Mouse (Mus musculus) neural tube, embryonic 13.5 days (tissue): Measurements from ENCODE around the gene Fundc1. TPM values are rescaled to one million over a fixed set of nuclear protein-coding genes. Genes with fewer than 3 reads are reported as not detected.
A peak's percentile ranks its signal among the peaks of the same experiment; 100 is the strongest.

Experiments used
- ATAC-seq: fragments of 200-750 bp; cut with Nextera tagmentation; 2 replicates; pipeline ENCODE4 v1.8.0; 2017; ENCODE audit warnings: low read depth, mild to moderate bottlenecking, moderate TSS enrichment, moderate library complexity
- H3K27ac ChIP-seq: fragments of 300-500 bp; sonication (generic); replicated peaks from 2 replicates; pipeline ENCODE4 v1.5.1; 2015; ENCODE audit warnings: moderate library complexity, mild to moderate bottlenecking, inconsistent platforms
- H3K27me3 ChIP-seq: fragments of 300-500 bp; sonication (generic); 2 replicates; pipeline ENCODE4 v1.6.1; 2015; ENCODE audit warnings: mild to moderate bottlenecking, inconsistent platforms
- H3K36me3 ChIP-seq: fragments of 300-500 bp; sonication (generic); 2 replicates; pipeline ENCODE4 v1.6.1; 2015; ENCODE audit warnings: mild to moderate bottlenecking, inconsistent platforms
- H3K4me1 ChIP-seq: fragments of 300-500 bp; sonication (generic); replicated peaks from 2 replicates; pipeline ENCODE4 v1.6.1; 2015; ENCODE audit warnings: inconsistent platforms
- H3K4me2 ChIP-seq: fragments of 300-500 bp; sonication (generic); 2 replicates; pipeline ENCODE4 v1.6.1; 2015; ENCODE audit warnings: inconsistent platforms, mild to moderate bottlenecking, moderate library complexity
- H3K4me3 ChIP-seq: fragments of 300-500 bp; sonication (generic); 2 replicates; pipeline ENCODE4 v1.5.1; 2015; ENCODE audit warnings: mild to moderate bottlenecking, inconsistent platforms
- H3K9ac ChIP-seq: fragments of 300-500 bp; sonication (generic); 2 replicates; pipeline ENCODE4 v1.6.1; 2015; ENCODE audit warnings: moderate library complexity, mild to moderate bottlenecking, inconsistent platforms
- H3K9me3 ChIP-seq: fragments of 300-500 bp; sonication (generic); 2 replicates; pipeline ENCODE4 v1.6.1; 2016; ENCODE audit warnings: inconsistent platforms
- WGBS: fragments of 180-500 bp; shearing (Covaris S2); methylation state at CpG from one replicate; pipeline ENCODE4 v1.1.7; 2015; 5-methylcytosine and 5-hydroxymethylcytosine counted together
- polyA plus RNA-seq: library from polyadenylated mRNA; unstranded; fragments of >200 nt; fragmentation: Nextera tagmentation; extraction: Ambion mirVana; gene quantifications from 2 replicates; pipeline ENCODE4 v1.2.1, GENCODE M21; 2015

Fundc1 gene
- polyA plus RNA-seq, 1 experiment from 2014 or later = 69.5 TPM

- H3K4me3 ChIP-seq = no peak overlapping the region
- H3K27ac ChIP-seq = peak overlapping the region; percentile 49
- H3K4me2 ChIP-seq = no peak overlapping the region
- H3K27me3 ChIP-seq = no peaks in the 10 kb centered on the region
- H3K4me1 ChIP-seq = peaks cover 6% of the 10 kb centered on the region
- WGBS = 19% methylated on average over 6 of the region's 6 CpGs
- ATAC-seq = peak; percentile 79
- H3K36me3 ChIP-seq = no peaks in the 10 kb centered on the region
- no peaks in the 10 kb centered on the region for H3K9me3 ChIP-seq
- no peak overlapping the region for H3K9ac ChIP-seq
Observed at GRCm38 (mm10) chrX:17547143-17547806, 24.9 kb downstream of the Fundc1 start.

GRCm38 (mm10) chrX:17544860-17545492, 27.1 kb downstream of the Fundc1 start:
- no peak overlapping the region for H3K9ac ChIP-seq
- no peak overlapping the region for H3K4me3 ChIP-seq
- H3K27ac ChIP-seq = no peak overlapping the region
- no peak for ATAC-seq
- H3K9me3 ChIP-seq = no peaks in the 10 kb centered on the region
- H3K27me3 ChIP-seq = no peaks in the 10 kb centered on the region
- H3K4me1 ChIP-seq = peaks cover 6% of the 10 kb centered on the region
- WGBS = 56% methylated on average over 2 of the region's 2 CpGs
- H3K36me3 ChIP-seq = no peaks in the 10 kb centered on the region
- H3K4me2 ChIP-seq = no peak overlapping the region

- Histone ChIP-seq H3K27me3 (no peaks in the 10 kb centered on the region), H3K36me3 (no peaks in the 10 kb centered on the region), H3K4me1 (no peaks in the 10 kb centered on the region), H3K4me3 (no peak overlapping the region), H3K9ac (no peak overlapping the region), H3K9me3 (no peaks in the 10 kb centered on the region), H3K4me2 (no peak overlapping the region), H3K27ac (no peak overlapping the region)
- ATAC-seq = no peak
- WGBS = 88% methylated on average over 4 of the region's 4 CpGs
Observed at GRCm38 (mm10) chrX:17537701-17538100, 34.4 kb downstream of the Fundc1 start.

- 80% methylated on average over 2 of the region's 2 CpGs for WGBS
- no peak for ATAC-seq
- no peak overlapping the region for H3K9ac ChIP-seq
- no peaks in the 10 kb centered on the region for H3K27me3 ChIP-seq
- no peak overlapping the region for H3K4me2 ChIP-seq
- H3K9me3 ChIP-seq = no peaks in the 10 kb centered on the region
- no peak overlapping the region for H3K27ac ChIP-seq
- H3K4me3 ChIP-seq = no peak overlapping the region
- no peaks in the 10 kb centered on the region for H3K36me3 ChIP-seq
- H3K4me1 ChIP-seq = no peaks in the 10 kb centered on the region
Observed at GRCm38 (mm10) chrX:17527008-17527407, 45.1 kb downstream of the Fundc1 start.

- Histone ChIP-seq H3K4me3 (no peak overlapping the region), H3K4me2 (no peak overlapping the region), H3K36me3 (no peaks in the 10 kb centered on the region), H3K27me3 (no peaks in the 10 kb centered on the region), H3K4me1 (no peaks in the 10 kb centered on the region), H3K9me3 (no peaks in the 10 kb centered on the region), H3K27ac (no peak overlapping the region), H3K9ac (no peak overlapping the region)
- ATAC-seq = peak; percentile 43; the same call in 1 of the 2 replicates
- 11% methylated on average over 3 of the region's 3 CpGs for WGBS
Observed at GRCm38 (mm10) chrX:17521221-17521716, 50.9 kb downstream of the Fundc1 start.

- no peak for ATAC-seq
Observed at GRCm38 (mm10) chrX:17520086-17520485, 52.0 kb downstream of the Fundc1 start.

GRCm38 (mm10) chrX:17514012-17514411, 58.1 kb downstream of the Fundc1 start:
- Histone ChIP-seq H3K4me2 (no peak overlapping the region), H3K4me1 (no peaks in the 10 kb centered on the region), H3K4me3 (no peak overlapping the region), H3K9ac (no peak overlapping the region), H3K27ac (no peak overlapping the region), H3K9me3 (no peaks in the 10 kb centered on the region), H3K27me3 (no peaks in the 10 kb centered on the region), H3K36me3 (no peaks in the 10 kb centered on the region)
- ATAC-seq = no peak
- WGBS = 57% methylated on average over 3 of the region's 3 CpGs

More at GRCm38 (mm10) chrX:17520086-17520485, 52.0 kb downstream of the Fundc1 start:
- no peaks in the 10 kb centered on the region for H3K9me3 ChIP-seq
- no peak overlapping the region for H3K4me3 ChIP-seq
- no peaks in the 10 kb centered on the region for H3K36me3 ChIP-seq
- no peak overlapping the region for H3K9ac ChIP-seq
- no peak overlapping the region for H3K4me2 ChIP-seq
- H3K4me1 ChIP-seq = no peaks in the 10 kb centered on the region
- H3K27me3 ChIP-seq = no peaks in the 10 kb centered on the region
- no peak overlapping the region for H3K27ac ChIP-seq

- 81% methylated on average over 3 of the region's 3 CpGs for WGBS
Observed at GRCm38 (mm10) chrX:17512021-17512602, 60.0 kb downstream of the Fundc1 start.

More at GRCm38 (mm10) chrX:17512021-17512602, 60.0 kb downstream of the Fundc1 start:
- Histone ChIP-seq H3K9ac (no peak overlapping the region), H3K27me3 (no peaks in the 10 kb centered on the region), H3K4me2 (no peak overlapping the region), H3K36me3 (no peaks in the 10 kb centered on the region), H3K27ac (no peak overlapping the region), H3K4me1 (no peaks in the 10 kb centered on the region), H3K9me3 (no peaks in the 10 kb centered on the region), H3K4me3 (no peak overlapping the region)
- no peak for ATAC-seq
